Mouse (Mus musculus) forebrain, embryonic 12.5 days (tissue): ENCODE results near the gene Kat14. TPM values are rescaled to one million over a fixed set of nuclear protein-coding genes. Genes with fewer than 3 reads are reported as not detected.

Experiments used
- ATAC-seq: fragments of 200-750 bp; cut with Nextera tagmentation; 2 replicates; pipeline ENCODE4 v1.8.0; 2017; ENCODE audit warnings: moderate TSS enrichment; ENCODE audit not compliant: low FRiP score
- H3K27ac ChIP-seq: fragments of 300-500 bp; sonication (generic); 2 replicates; pipeline ENCODE4 v1.5.1; 2016; ENCODE audit warnings: mild to moderate bottlenecking
- H3K27me3 ChIP-seq: fragments of 300-500 bp; sonication (generic); 2 replicates; pipeline ENCODE4 v1.6.1; 2016; ENCODE audit warnings: mild to moderate bottlenecking
- H3K36me3 ChIP-seq: fragments of 300-500 bp; sonication (generic); replicated peaks from 2 replicates; pipeline ENCODE4 v1.6.1; 2016; ENCODE audit warnings: mild to moderate bottlenecking
- H3K4me1 ChIP-seq: fragments of 300-500 bp; sonication (generic); 2 replicates; pipeline ENCODE4 v1.6.1; 2016
- H3K4me2 ChIP-seq: fragments of 300-500 bp; sonication (generic); 2 replicates; pipeline ENCODE4 v1.6.1; 2016; ENCODE audit warnings: mild to moderate bottlenecking, moderate library complexity
- H3K4me3 ChIP-seq: fragments of 300-500 bp; sonication (generic); replicated peaks from 2 replicates; pipeline ENCODE4 v1.5.1; 2016; ENCODE audit warnings: mild to moderate bottlenecking
- H3K9ac ChIP-seq: fragments of 300-500 bp; sonication (generic); 2 replicates; pipeline ENCODE4 v1.6.1; 2016; ENCODE audit warnings: mild to moderate bottlenecking
- H3K9me3 ChIP-seq: fragments of 300-500 bp; sonication (generic); 2 replicates; pipeline ENCODE4 v1.6.1; 2016
- WGBS: fragments of 180-500 bp; shearing (Covaris S2); methylation state at CpG from one replicate; pipeline ENCODE4 v1.1.7; 2016; 5-methylcytosine and 5-hydroxymethylcytosine counted together
- polyA plus RNA-seq: library from polyadenylated mRNA; unstranded; fragments of >200 nt; fragmentation: Nextera tagmentation; extraction: Ambion mirVana; gene quantifications from 2 replicates; pipeline ENCODE4 v1.2.1, GENCODE M21; 2016

Kat14 gene
- polyA plus RNA-seq, 1 experiment from 2014 or later, result 42.9 TPM

DNA sequence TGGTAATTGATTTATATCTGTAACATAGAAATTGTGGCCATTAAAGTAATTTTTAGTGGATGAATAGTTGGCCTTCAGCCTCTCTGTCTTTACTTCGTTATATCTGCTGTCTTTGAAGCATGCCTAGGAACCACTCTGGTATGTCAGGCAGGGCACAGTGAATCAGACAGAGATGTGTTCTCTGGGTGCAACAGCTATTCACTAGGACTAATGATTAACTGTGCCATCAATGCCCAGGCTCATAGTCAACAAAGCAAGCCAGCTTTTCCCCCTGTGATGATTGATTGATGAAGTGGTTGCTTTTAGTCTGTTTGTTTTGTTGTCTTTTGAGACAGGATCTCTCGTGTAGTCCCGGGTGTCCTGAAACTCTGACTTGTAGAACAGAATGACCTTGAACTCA is 19.6 kb downstream of the Kat14 start:
- Histone ChIP-seq H3K9ac (no peak overlapping the region), H3K36me3 (peaks cover 69% of the 10 kb centered on the region), H3K27ac (no peak overlapping the region), H3K4me1 (no peaks in the 10 kb centered on the region), H3K27me3 (no peaks in the 10 kb centered on the region), H3K4me3 (no peak overlapping the region), H3K4me2 (no peak overlapping the region), H3K9me3 (no peaks in the 10 kb centered on the region; the same call in 1 of the 2 replicates)
- 87% methylated on average over 3 of the region's 3 CpGs for WGBS
- ATAC-seq, result no peak

DNA sequence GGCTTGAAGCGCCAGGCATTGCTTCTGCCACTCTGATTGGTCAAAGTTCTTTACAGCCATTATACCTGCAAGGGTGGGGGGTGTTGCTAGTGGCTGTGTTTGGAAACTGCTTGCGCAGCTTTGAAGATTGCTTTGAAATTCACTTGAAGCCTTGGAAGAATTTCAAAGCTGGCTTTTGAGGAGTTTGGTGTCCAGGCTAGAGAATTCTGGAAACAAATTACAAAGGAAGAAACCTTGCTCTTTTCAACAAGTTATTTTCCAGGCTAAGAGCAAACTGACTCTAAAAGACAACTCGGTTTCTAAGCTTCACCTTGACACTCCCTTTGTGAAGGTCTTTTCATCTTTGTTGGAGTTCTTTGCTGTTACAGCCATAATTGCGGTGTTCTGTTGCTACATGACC is 30.7 kb downstream of the Kat14 start:
- H3K4me1 ChIP-seq, result no peaks in the 10 kb centered on the region
- WGBS, result 94% methylated on average over 4 of the region's 4 CpGs
- no peak overlapping the region for H3K4me3 ChIP-seq
- no peak overlapping the region for H3K4me2 ChIP-seq
- no peaks in the 10 kb centered on the region for H3K27me3 ChIP-seq
- H3K27ac ChIP-seq, result no peak overlapping the region
- no peaks in the 10 kb centered on the region for H3K9me3 ChIP-seq
- H3K9ac ChIP-seq, result no peak overlapping the region
- H3K36me3 ChIP-seq, result peaks cover 83% of the 10 kb centered on the region
- ATAC-seq, result no peak

DNA sequence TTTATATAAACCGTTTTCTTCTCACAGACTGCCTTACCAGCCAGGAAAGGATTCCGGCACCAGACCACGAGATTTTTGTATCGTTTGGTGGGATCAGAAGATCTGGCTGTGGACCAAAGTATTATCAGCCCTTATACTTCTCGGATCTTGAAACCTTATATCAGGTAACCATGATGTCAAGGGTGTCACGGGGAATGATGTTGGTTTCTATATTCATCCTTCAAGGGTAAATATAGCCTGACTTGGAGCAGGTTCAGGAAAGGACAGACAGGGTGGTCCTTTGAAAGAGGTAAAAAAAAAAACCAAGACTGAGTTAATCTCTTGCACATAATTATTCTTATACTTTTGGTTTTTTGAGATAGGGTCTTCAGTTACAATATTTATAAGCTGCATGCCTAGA is 31.9 kb downstream of the Kat14 start:
- no peak overlapping the region for H3K4me2 ChIP-seq
- H3K27ac ChIP-seq, result no peak overlapping the region
- H3K36me3 ChIP-seq, result peaks cover 80% of the 10 kb centered on the region
- H3K9me3 ChIP-seq, result no peaks in the 10 kb centered on the region
- H3K4me3 ChIP-seq, result no peak overlapping the region
- ATAC-seq, result no peak
- no peaks in the 10 kb centered on the region for H3K27me3 ChIP-seq
- no peaks in the 10 kb centered on the region for H3K4me1 ChIP-seq
- no peak overlapping the region for H3K9ac ChIP-seq
- 93% methylated on average over 6 of the region's 6 CpGs for WGBS

DNA sequence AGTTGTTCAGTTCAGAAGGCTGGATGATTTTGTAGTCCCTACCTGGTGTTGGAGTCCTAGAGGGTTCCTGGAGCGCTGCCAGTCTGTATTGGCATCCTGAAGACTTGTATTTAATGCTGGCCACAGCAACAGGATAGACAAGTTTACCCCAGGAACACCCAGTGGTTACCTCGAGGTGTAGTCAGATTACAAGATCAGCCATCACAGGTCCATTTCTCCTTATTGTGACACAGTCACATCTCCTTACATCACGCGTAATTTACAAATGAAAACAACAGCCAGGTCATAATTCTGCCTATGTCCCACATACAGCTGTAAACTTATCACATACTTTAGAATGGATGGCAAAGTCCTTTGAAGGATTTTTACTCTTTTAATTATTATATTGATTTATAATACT is 40.3 kb downstream of the Kat14 start:
- 91% methylated on average over 4 of the region's 4 CpGs for WGBS

DNA sequence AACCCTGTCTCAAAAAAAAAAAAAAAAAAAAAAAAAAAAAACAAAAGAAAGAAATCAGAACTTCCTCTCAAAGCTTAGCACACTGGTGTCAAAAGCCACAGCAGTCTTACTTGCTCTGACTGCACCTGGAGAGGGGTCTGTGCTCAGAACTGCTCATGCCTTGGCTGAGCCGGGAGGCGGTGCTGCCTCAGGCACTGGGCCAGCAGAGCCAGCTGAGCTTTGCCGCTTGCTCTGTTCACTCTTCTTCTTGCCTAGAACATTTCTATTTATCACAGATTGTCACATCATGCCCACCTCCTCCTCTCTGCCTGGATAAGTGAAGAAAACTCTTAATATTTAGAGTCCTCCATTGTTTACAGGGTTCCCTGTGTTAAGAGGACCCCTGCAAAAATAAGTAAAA is 41.8 kb downstream of the Kat14 start:
- no peak overlapping the region for H3K9ac ChIP-seq
- no peak overlapping the region for H3K27ac ChIP-seq
- no peak overlapping the region for H3K4me2 ChIP-seq
- WGBS, result 93% methylated on average over 3 of the region's 3 CpGs
- peaks cover 45% of the 10 kb centered on the region for H3K36me3 ChIP-seq
- no peak for ATAC-seq
- no peaks in the 10 kb centered on the region for H3K27me3 ChIP-seq
- no peaks in the 10 kb centered on the region for H3K9me3 ChIP-seq
- H3K4me1 ChIP-seq, result no peaks in the 10 kb centered on the region
- H3K4me3 ChIP-seq, result no peak overlapping the region

More for the DNA sequence above, 40.3 kb downstream of the Kat14 start:
- Histone ChIP-seq H3K27ac (no peak overlapping the region), H3K27me3 (no peaks in the 10 kb centered on the region), H3K9ac (no peak overlapping the region), H3K4me2 (no peak overlapping the region), H3K4me3 (no peak overlapping the region), H3K4me1 (no peaks in the 10 kb centered on the region), H3K36me3 (peaks cover 57% of the 10 kb centered on the region), H3K9me3 (no peaks in the 10 kb centered on the region)
- no peak for ATAC-seq

DNA sequence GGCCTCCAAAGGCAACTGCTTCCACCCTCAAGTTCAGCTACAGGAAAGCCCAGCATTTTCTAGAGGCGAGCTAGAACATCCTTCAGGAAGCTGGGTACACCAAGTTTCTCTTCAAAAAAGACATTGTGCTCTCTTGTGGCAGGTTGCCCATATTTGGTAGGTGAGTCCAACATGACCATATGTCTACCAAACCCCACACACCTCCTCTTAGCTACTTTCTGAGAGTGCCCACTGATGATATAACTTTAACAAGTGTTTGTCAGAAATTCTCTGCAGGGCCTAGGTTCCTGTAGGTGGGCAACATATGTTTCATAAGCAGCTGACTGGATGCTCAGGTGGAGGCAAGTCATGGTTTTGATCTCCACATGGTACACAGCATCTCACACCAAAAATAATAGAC is 45.9 kb downstream of the Kat14 start:
- Histone ChIP-seq H3K27me3 (no peaks in the 10 kb centered on the region), H3K27ac (no peak overlapping the region), H3K9ac (no peak overlapping the region), H3K9me3 (no peaks in the 10 kb centered on the region), H3K4me2 (no peak overlapping the region), H3K4me1 (peaks cover 10% of the 10 kb centered on the region), H3K4me3 (no peak overlapping the region), H3K36me3 (0 out of 2 replicates have a peak, but pooled peaks cover 10% of the 10 kb centered on the region)
- WGBS, result 85% methylated on average over 1 of the region's 1 CpGs
- ATAC-seq, result no peak

DNA sequence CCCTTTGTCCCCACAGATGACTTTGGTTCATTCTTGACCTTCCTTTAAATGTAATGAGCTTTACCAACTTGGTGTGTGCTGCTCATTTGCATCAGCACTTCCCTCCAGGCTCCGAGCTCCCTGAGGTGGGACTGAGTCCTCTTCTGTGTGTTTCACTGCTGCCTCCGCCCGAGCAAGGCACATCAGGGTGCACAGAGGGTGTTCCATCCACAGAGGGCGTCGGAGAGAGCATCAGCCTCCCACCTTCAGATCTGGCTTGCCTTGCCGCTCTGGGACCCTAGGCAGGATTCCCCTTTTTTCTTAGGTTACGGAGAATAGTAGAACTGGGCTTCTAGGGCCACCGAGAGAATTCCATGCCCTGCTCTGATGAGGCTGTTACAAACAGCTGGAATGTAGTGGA is 48.1 kb downstream of the Kat14 start:
- Histone ChIP-seq H3K4me1 (peaks cover 10% of the 10 kb centered on the region), H3K27me3 (no peaks in the 10 kb centered on the region), H3K9me3 (no peaks in the 10 kb centered on the region), H3K27ac (no peak overlapping the region), H3K4me3 (no peak overlapping the region), H3K36me3 (0 out of 2 replicates have a peak, but pooled peaks cover 4% of the 10 kb centered on the region), H3K9ac (no peak overlapping the region), H3K4me2 (no peak overlapping the region)
- 44% methylated on average over 8 of the region's 8 CpGs for WGBS
- ATAC-seq, result no peak

DNA sequence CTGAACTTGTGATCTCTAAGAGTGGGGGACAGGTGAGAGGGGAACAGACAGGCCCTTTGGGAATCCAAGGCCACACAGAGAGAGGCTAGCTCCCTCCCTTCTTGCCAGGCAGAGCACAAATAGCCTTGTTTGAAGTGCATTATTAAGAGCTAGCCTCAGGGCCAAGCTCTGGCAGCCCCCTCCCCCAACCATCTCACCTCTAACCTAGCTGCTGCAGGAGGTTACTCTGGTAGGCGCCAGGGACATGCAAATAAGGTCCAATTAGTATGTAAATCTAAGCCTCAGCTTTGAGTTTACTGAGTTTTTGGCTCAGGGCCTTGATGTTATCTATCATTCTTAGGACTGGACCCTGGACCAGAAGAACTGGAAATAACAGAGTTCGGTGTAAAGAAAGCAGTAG is 49.3 kb downstream of the Kat14 start:
- Histone ChIP-seq H3K36me3 (no peaks in the 10 kb centered on the region), H3K9ac (no peak overlapping the region), H3K27ac (no peak overlapping the region), H3K9me3 (no peaks in the 10 kb centered on the region), H3K27me3 (no peaks in the 10 kb centered on the region), H3K4me1 (peaks cover 10% of the 10 kb centered on the region), H3K4me2 (no peak overlapping the region), H3K4me3 (no peak overlapping the region)
- ATAC-seq, result no peak
- 29% methylated on average over 2 of the region's 2 CpGs for WGBS

DNA sequence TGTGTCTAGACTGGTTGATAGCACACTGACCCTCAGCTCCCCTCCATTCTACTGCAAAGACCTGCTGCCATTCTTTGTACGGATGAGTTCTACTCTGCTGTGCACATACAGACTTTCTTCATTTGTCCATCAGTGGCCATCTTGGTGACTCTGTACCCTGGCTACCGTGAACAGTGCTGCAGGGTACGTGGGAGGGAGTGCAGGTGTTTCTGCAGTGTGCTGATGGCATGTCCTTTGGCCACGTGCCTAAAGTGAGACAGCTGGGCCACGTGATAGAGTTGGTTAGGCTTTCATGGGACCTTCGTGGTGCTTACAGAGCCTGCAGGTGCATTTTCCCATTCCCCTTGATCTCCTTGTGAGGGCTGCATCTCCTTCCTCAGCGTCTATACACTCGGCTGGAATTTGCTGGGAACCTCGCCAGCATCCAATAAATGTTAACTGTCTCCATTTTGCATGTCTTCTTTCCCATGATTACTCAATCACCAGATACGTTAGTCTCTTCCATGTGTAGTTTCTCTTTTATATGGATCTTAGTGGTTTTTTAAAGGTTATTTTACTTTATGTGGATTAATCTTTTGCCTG is 53.4 kb downstream of the Kat14 start:
- no peaks in the 10 kb centered on the region for H3K36me3 ChIP-seq
- no peak for ATAC-seq
- no peak overlapping the region for H3K4me2 ChIP-seq
- WGBS, result 91% methylated on average over 10 of the region's 10 CpGs
- H3K27me3 ChIP-seq, result no peaks in the 10 kb centered on the region
- no peak overlapping the region for H3K4me3 ChIP-seq
- peaks cover 10% of the 10 kb centered on the region for H3K4me1 ChIP-seq
- no peak overlapping the region for H3K9ac ChIP-seq
- H3K9me3 ChIP-seq, result no peaks in the 10 kb centered on the region
- H3K27ac ChIP-seq, result no peak overlapping the region

DNA sequence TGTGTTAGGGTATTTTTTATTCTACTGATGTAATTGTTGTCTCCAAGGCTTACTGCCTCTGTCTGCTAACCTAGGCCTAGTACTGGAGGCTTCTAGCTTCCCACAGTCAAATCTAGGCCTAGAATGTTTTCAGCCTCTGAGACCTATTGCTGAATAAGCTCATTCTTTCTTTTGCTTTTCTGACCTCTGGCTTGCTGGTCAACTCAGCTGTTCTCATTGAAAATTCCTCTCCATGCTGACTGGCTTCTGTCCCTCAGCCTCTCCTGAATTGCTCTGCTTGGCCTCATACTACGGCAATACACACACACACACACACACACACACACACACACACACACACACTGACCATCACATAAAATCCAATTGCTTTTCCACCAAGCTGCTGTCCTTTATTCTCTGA is 57.0 kb downstream of the Kat14 start:
- Histone ChIP-seq H3K9me3 (no peaks in the 10 kb centered on the region), H3K27me3 (no peaks in the 10 kb centered on the region), H3K27ac (no peak overlapping the region), H3K4me2 (no peak overlapping the region), H3K4me3 (no peak overlapping the region), H3K9ac (no peak overlapping the region), H3K36me3 (no peaks in the 10 kb centered on the region), H3K4me1 (no peaks in the 10 kb centered on the region)
- 80% methylated on average over 1 of the region's 1 CpGs for WGBS
- ATAC-seq, result no peak

DNA sequence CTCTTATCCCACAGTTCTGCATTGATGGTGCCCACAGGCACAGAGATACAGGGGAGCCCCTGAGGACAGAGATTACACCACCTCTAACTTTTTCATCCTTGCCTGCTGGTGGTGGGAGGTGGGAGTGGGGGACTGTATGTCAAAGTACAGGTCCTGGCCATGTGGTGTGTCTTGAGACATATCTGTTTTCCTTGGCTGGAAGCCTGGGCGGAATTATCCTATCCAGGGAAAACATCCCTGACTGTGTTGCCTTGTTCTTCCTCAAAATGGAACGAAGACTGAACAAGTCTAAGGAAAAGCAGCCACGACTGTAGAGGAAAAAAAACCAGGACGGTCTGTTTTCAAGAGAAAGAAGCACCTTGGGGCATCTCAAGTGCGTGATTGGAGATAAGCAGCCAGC is 59.1 kb downstream of the Kat14 start:
- no peak for ATAC-seq
- H3K4me2 ChIP-seq, result no peak overlapping the region
- 84% methylated on average over 5 of the region's 5 CpGs for whole genome bisulfite sequencing
- no peak overlapping the region for H3K27ac ChIP-seq
- H3K4me3 ChIP-seq, result no peak overlapping the region
- no peaks in the 10 kb centered on the region for H3K4me1 ChIP-seq
- no peak overlapping the region for H3K9ac ChIP-seq
- H3K36me3 ChIP-seq, result no peaks in the 10 kb centered on the region
- no peaks in the 10 kb centered on the region for H3K9me3 ChIP-seq
- H3K27me3 ChIP-seq, result no peaks in the 10 kb centered on the region

DNA sequence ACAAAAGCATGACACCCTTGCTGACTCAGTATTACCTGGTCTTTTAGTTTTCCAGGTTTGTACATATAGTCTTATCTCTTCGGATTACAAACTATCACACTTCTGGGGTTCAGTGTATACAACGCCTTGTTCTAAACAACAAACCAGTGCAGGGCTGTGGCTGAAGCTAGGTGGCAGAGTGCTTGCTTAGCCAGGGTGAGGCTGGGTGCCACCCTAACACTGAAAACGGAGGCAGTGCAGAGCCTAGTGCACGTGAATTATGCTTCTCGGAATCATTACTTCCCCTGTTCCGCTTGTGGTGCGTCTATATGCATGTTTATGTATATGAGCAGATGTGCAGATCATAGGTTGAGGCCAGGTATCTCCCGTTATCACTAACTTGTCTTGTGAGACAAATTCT is 59.9 kb downstream of the Kat14 start:
- Histone ChIP-seq H3K27ac (no peak overlapping the region), H3K36me3 (no peaks in the 10 kb centered on the region), H3K9ac (no peak overlapping the region), H3K4me1 (no peaks in the 10 kb centered on the region), H3K9me3 (no peaks in the 10 kb centered on the region), H3K4me2 (no peak overlapping the region), H3K27me3 (no peaks in the 10 kb centered on the region), H3K4me3 (no peak overlapping the region)
- WGBS, result 91% methylated on average over 8 of the region's 8 CpGs
- ATAC-seq, result no peak

DNA sequence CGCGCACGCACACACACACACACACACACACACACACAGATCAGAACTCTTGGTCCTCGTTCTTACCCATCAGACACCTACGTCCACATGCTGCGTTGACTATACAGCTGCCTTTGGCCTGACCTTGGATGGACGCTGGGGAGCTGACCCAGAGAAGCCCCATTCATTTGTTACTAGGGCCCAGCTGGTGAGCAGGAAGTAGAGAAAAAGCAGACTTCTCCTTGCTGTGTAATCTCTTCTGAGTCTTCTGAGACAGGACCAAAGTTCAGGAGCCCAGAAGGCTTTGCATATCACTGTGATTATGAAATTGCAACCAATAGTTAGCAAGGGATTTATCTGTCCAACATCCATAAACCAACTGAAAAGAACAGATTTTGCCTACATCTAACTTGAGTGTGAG is 60.4 kb downstream of the Kat14 start:
- ATAC-seq, result no peak
- H3K36me3 ChIP-seq, result no peaks in the 10 kb centered on the region
- no peaks in the 10 kb centered on the region for H3K4me1 ChIP-seq
- H3K27me3 ChIP-seq, result no peaks in the 10 kb centered on the region
- no peak overlapping the region for H3K4me2 ChIP-seq
- no peaks in the 10 kb centered on the region for H3K9me3 ChIP-seq
- 89% methylated on average over 7 of the region's 7 CpGs for WGBS
- no peak overlapping the region for H3K4me3 ChIP-seq
- no peak overlapping the region for H3K27ac ChIP-seq
- no peak overlapping the region for H3K9ac ChIP-seq
